Mouse (Mus musculus): ENCODE data around the gene Nolc1.
"Not testable (repeated sequence)": the region's sequence is repeated elsewhere in the genome, so short reads cannot be mapped to it uniquely, and the experiment has no call there.

The Nolc1 gene

GRCm38 (mm10) chr19:46094144-46094543, 18.5 kb downstream of the Nolc1 start:
- no peak for DNase-seq (ENCODE audit: low spot score)

- no peak for DNase-seq (ENCODE audit: low spot score)
Observed at GRCm38 (mm10) chr19:46095291-46095690, 19.6 kb downstream of the Nolc1 start.

- no peak for DNase-seq (ENCODE audit: low spot score)
Observed at GRCm38 (mm10) chr19:46096396-46096795, 20.7 kb downstream of the Nolc1 start.

- no peak for DNase-seq (ENCODE audit: low spot score)
Observed at GRCm38 (mm10) chr19:46099561-46099960, 23.9 kb downstream of the Nolc1 start.

GRCm38 (mm10) chr19:46103437-46104186, 27.9 kb downstream of the Nolc1 start:
- DNase-seq (ENCODE audit: low spot score) = no peak

GRCm38 (mm10) chr19:46104187-46104557, 28.5 kb downstream of the Nolc1 start:
- no peak for DNase-seq (ENCODE audit: low spot score)

GRCm38 (mm10) chr19:46110214-46110613, 34.6 kb downstream of the Nolc1 start:
- no peak for DNase-seq (ENCODE audit: low spot score)

- no peak for DNase-seq (ENCODE audit: low spot score)
Observed at GRCm38 (mm10) chr19:46110781-46111180, 35.1 kb downstream of the Nolc1 start.

- DNase-seq (ENCODE audit: low spot score) = no peak
Observed at GRCm38 (mm10) chr19:46114617-46115016, 39.0 kb downstream of the Nolc1 start.

GRCm38 (mm10) chr19:46119458-46119857, 43.8 kb downstream of the Nolc1 start:
- no peak for DNase-seq (ENCODE audit: low spot score)

GRCm38 (mm10) chr19:46120872-46121271, 45.2 kb downstream of the Nolc1 start:
- DNase-seq (ENCODE audit: low spot score) = no peak

GRCm38 (mm10) chr19:46123876-46124275, 48.2 kb downstream of the Nolc1 start:
- DNase-seq (ENCODE audit: low spot score) = no peak

- DNase-seq (ENCODE audit: low spot score) = no peak
Observed at GRCm38 (mm10) chr19:46124651-46125050, 49.0 kb downstream of the Nolc1 start.

- no peak for DNase-seq (ENCODE audit: low spot score)
Observed at GRCm38 (mm10) chr19:46126301-46126700, 50.6 kb downstream of the Nolc1 start.

GRCm38 (mm10) chr19:46129737-46130136, 54.1 kb downstream of the Nolc1 start:
- not testable (repeated sequence) for DNase-seq (ENCODE audit: low spot score)

- no peak for DNase-seq (ENCODE audit: low spot score)
Observed at GRCm38 (mm10) chr19:46131283-46131682, 55.6 kb downstream of the Nolc1 start.

GRCm38 (mm10) chr19:46131694-46132525, 56.2 kb downstream of the Nolc1 start, which contains the start of gene Elovl3:
Gene Elovl3, plus strand, starts transcription at chr19:46131897.
- DNase-seq (ENCODE audit: low spot score) = peak; percentile 55

- DNase-seq (ENCODE audit: low spot score) = no peak
Observed at GRCm38 (mm10) chr19:46132577-46132976, 56.9 kb downstream of the Nolc1 start.

Data from urinary bladder, postnatal 14 days (tissue).